Mouse (Mus musculus) erythroblast, embryonic 14.5 days (primary cell): ENCODE measurements around the gene Emc1.

Experiments used
- GATA1 ChIP-seq: IDR thresholded peaks from 2 replicates; pipeline ENCODE4 v1.6.1; 2012; ENCODE audit warnings: low read length, inconsistent platforms, mixed read lengths
- TAL1 ChIP-seq: IDR thresholded peaks from 3 replicates; pipeline ENCODE4 v1.6.1; 2012; ENCODE audit warnings: low read length, inconsistent platforms, mixed read lengths

GRCm38 (mm10) chr4:139411351-139411750, 59.0 kb downstream of the Emc1 start:
- TF ChIP-seq TAL1 (no peak), GATA1 (no peak)
